In genomic region chr12:15731261-15731660, GRCm38 (mm10) we compare ENCODE assay signal across 9 mouse cellular contexts.
DNase-seq lines count a peak whose midpoint lies in the region; ATAC-seq lines count a peak whose summit lies in the region.
"Had no signal": no experiment of that assay in that cellular context is flagged by ENCODE, and none has a peak within 500 bp of the region (broad histone marks: within the 10 kb centered on the region; RNA-seq: fewer than 3 reads in every experiment).

No protein-coding gene starts in this region.

- no peak overlapping the region for H3K4me2 ChIP-seq in heart, embryonic 12.5 days
- no peak overlapping the region for H3K4me2 ChIP-seq in hindbrain, embryonic 13.5 days
- H3K4me2 ChIP-seq: liver, embryonic 15.5 days had no signal

- H3K9me3 ChIP-seq in heart, embryonic 12.5 days (replicated peaks): no peaks in the 10 kb centered on the region
- H3K9me3 ChIP-seq in hindbrain, embryonic 13.5 days: no peaks in the 10 kb centered on the region
- H3K9me3 ChIP-seq: liver, embryonic 15.5 days had no signal

- no peaks in the 10 kb centered on the region for H3K27me3 ChIP-seq in heart, embryonic 12.5 days (replicated peaks)
- H3K27me3 ChIP-seq in hindbrain, embryonic 13.5 days: no peaks in the 10 kb centered on the region
- H3K27me3 ChIP-seq: liver, embryonic 15.5 days had no signal

- no peak overlapping the region for H3K4me3 ChIP-seq in heart, embryonic 12.5 days
- no peak overlapping the region for H3K4me3 ChIP-seq in hindbrain, embryonic 13.5 days
- H3K4me3 ChIP-seq: liver, embryonic 15.5 days had no signal

- H3K27ac ChIP-seq in heart, embryonic 12.5 days (ENCODE audit: poor library complexity, severe bottlenecking): no peak overlapping the region
- 0 out of 2 replicates have a peak overlapping the region, but pooled peaks have one; percentile 32 for H3K27ac ChIP-seq in hindbrain, embryonic 13.5 days
- H3K27ac ChIP-seq: liver, embryonic 15.5 days had no signal

- 59% methylated on average over 3 of the region's 3 CpGs for WGBS in heart, embryonic 12.5 days
- WGBS in hindbrain, embryonic 13.5 days: 19% methylated on average over 3 of the region's 3 CpGs

- H3K36me3 ChIP-seq in heart, embryonic 12.5 days: no peaks in the 10 kb centered on the region
- H3K36me3 ChIP-seq in hindbrain, embryonic 13.5 days: no peaks in the 10 kb centered on the region
- H3K36me3 ChIP-seq: liver, embryonic 15.5 days had no signal

- ATAC-seq in heart, embryonic 12.5 days (ENCODE audit: insufficient number of reproducible peaks, low FRiP score): no peak
- 0 out of 2 replicates have a peak, but pooled peaks have one; percentile 36 for ATAC-seq in hindbrain, embryonic 13.5 days (ENCODE audit: low FRiP score)

- DNase-seq in heart, adult 11 months: peak; percentile 96
- peak; percentile 35 to 44 for DNase-seq in right cerebral cortex, postnatal 10 days (ENCODE audit: low spot score in 2 of 2)
- DNase-seq in right cerebral cortex, postnatal 4 days: no peak
- DNase-seq in testis, postnatal 10 days (ENCODE audit: low spot score): peak; percentile 50
- DNase-seq in right cerebral cortex, postnatal 14 days: no peak
- DNase-seq in thymus, postnatal 0 days (ENCODE audit: low spot score): no peak

- no peak overlapping the region for H3K9ac ChIP-seq in heart, embryonic 12.5 days
- H3K9ac ChIP-seq in hindbrain, embryonic 13.5 days: no peak overlapping the region
- H3K9ac ChIP-seq: liver, embryonic 15.5 days had no signal

- no peaks in the 10 kb centered on the region; the same call in 1 of the 2 replicates for H3K4me1 ChIP-seq in heart, embryonic 12.5 days (replicated peaks)
- H3K4me1 ChIP-seq in hindbrain, embryonic 13.5 days (replicated peaks): 0 out of 2 replicates have a peak, but pooled peaks cover 3% of the 10 kb centered on the region
- H3K4me1 ChIP-seq: liver, embryonic 15.5 days had no signal

Comparison
In these comparisons a context has a peak if more than half of its experiments do, and no peak if none do; other contexts are left out.
1. DNase-seq: peak in heart, adult 11 months (single experiment), right cerebral cortex, postnatal 10 days (2 of 2) and testis, postnatal 10 days (single experiment); none in right cerebral cortex, postnatal 4 days (single experiment), right cerebral cortex, postnatal 14 days (single experiment) and thymus, postnatal 0 days (single experiment).